Mouse (Mus musculus): ENCODE data around the gene D1Ertd622e. TPM values are rescaled to one million over a fixed set of nuclear protein-coding genes. Genes with fewer than 3 reads are reported as not detected.

Gene D1Ertd622e
- total RNA-seq, 1 experiment: 2.7 TPM

DNA sequence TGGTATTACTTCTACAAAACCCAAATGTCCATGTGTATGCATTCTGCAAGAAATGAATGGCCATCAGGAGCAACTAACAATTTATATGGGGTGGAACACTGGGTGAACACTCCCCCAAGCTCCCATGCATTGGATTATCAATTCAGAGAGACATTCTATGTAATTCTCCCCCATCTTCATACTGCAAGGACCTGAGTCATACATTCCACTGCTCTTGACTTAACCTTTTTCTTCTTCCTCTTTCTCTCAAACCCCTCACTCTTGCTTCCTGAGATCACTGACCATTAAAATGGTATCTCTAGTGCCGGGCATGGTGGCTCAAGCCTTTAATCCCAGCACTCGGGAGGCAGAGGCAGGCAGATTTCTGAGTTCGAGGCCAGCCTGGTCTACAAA is 83.9 kb downstream of the D1Ertd622e start:
- H3K4me1 ChIP-seq (ENCODE audit: control insufficient read depth in 2 of 2, insufficient read depth in 2 of 2, low read length in 2 of 2, poor library complexity in 1 of 2): no peaks in the 10 kb centered on the region
- H3K9me3 ChIP-seq (ENCODE audit: control insufficient read depth, insufficient read depth, low read depth, low read length): no peaks in the 10 kb centered on the region
- H3K4me3 ChIP-seq (ENCODE audit: insufficient read depth in 1 of 2, low read depth in 1 of 2, low read length in 2 of 2, poor library complexity in 1 of 2, severe bottlenecking in 1 of 2): no peak overlapping the region
- in situ Hi-C loops (cut with MboI; ENCODE audit: low sequenced_read_pairs in 2 of 2, unreplicated experiment in 2 of 2): no loop called here
- no peak for TF ChIP-seq ZNF384 (IDR thresholded peaks at IDR 0.05; ENCODE audit: low read depth, low read length)
- no peak for TF ChIP-seq HCFC1 (IDR thresholded peaks at IDR 0.05; ENCODE audit: borderline replicate concordance, insufficient read depth, low read length)
- no peak for TF ChIP-seq MAFK (IDR thresholded peaks at IDR 0.05; ENCODE audit: insufficient read depth, low read depth, low read length)
- TF ChIP-seq CHD2 (IDR thresholded peaks at IDR 0.05; ENCODE audit: low read depth, low read length): no peak
- no peak for TF ChIP-seq ZC3H11A (IDR thresholded peaks at IDR 0.05; ENCODE audit: borderline replicate concordance, low read depth, low read length)
- DNase-seq (ENCODE audit: low read depth, low spot score): no peak
- H3K9ac ChIP-seq (ENCODE audit: insufficient read depth, low read depth, low read length, poor library complexity, severe bottlenecking): no peak overlapping the region
- H3K27ac ChIP-seq (ENCODE audit: insufficient read depth, low read depth, low read length, poor library complexity, severe bottlenecking): no peak overlapping the region
- H3K36me3 ChIP-seq (ENCODE audit: control insufficient read depth, insufficient read depth, low read length, poor library complexity, severe bottlenecking): no peaks in the 10 kb centered on the region

DNA sequence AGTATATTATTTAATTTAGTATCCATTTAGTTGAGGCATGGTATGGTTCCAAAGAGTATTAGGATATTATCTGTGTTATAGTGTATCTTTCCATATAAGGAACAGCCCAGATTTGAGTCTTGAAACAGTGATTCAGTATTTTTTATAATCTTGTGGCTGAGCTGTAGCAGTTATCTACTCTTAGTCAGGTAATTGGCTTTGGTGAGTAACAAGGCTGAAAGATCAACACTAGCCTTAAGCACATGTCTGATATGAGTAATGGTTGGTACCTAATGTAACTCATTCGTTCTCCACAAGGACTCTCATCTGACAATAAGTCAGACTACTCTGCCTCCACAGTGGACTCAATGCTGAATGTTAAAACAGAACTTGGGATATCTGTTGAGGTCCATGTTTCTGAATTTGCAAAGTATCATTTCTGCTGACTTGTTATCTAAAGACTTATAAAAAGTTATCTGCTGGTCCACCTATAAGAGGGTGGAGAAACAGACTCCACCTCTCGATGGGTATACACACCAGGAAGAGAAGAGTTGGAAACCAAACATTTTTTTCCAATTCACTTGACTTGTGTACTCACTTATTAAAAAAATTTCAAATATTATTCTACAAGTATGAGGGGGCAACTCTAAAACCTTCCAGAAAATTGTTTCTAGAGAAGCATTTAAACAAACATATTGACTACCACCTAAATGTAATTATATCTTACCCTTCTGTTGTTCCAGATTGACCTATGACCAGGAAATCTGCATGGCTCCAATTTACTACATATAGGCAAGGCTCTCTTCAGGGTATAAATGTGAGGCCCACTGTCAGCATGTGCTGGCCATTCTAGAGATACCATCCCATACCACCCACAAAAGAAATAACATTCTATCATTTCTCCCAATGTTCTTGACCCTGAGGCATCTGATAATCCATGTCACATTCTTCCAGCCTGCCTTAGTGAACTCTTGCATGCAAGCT is 84.5 kb downstream of the D1Ertd622e start:
- H3K9ac ChIP-seq (ENCODE audit: insufficient read depth, low read depth, low read length, poor library complexity, severe bottlenecking): no peak overlapping the region
- no peak overlapping the region for H3K27ac ChIP-seq (ENCODE audit: insufficient read depth, low read depth, low read length, poor library complexity, severe bottlenecking)
- H3K36me3 ChIP-seq (ENCODE audit: control insufficient read depth, insufficient read depth, low read length, poor library complexity, severe bottlenecking): no peaks in the 10 kb centered on the region
- H3K4me3 ChIP-seq (ENCODE audit: insufficient read depth in 1 of 2, low read depth in 1 of 2, low read length in 2 of 2, poor library complexity in 1 of 2, severe bottlenecking in 1 of 2): no peak overlapping the region
- no peak for TF ChIP-seq HCFC1 (IDR thresholded peaks at IDR 0.05; ENCODE audit: borderline replicate concordance, insufficient read depth, low read length)
- TF ChIP-seq ZC3H11A (IDR thresholded peaks at IDR 0.05; ENCODE audit: borderline replicate concordance, low read depth, low read length): no peak
- no peak for TF ChIP-seq MAFK (IDR thresholded peaks at IDR 0.05; ENCODE audit: insufficient read depth, low read depth, low read length)
- no peak for TF ChIP-seq ZNF384 (IDR thresholded peaks at IDR 0.05; ENCODE audit: low read depth, low read length)
- TF ChIP-seq CHD2 (IDR thresholded peaks at IDR 0.05; ENCODE audit: low read depth, low read length): no peak
- no peaks in the 10 kb centered on the region for H3K9me3 ChIP-seq (ENCODE audit: control insufficient read depth, insufficient read depth, low read depth, low read length)
- in situ Hi-C loops (cut with MboI; ENCODE audit: low sequenced_read_pairs in 2 of 2, unreplicated experiment in 2 of 2): no loop called here
- DNase-seq (ENCODE audit: low read depth, low spot score): no peak
- H3K4me1 ChIP-seq (ENCODE audit: control insufficient read depth in 2 of 2, insufficient read depth in 2 of 2, low read length in 2 of 2, poor library complexity in 1 of 2): no peaks in the 10 kb centered on the region

DNA sequence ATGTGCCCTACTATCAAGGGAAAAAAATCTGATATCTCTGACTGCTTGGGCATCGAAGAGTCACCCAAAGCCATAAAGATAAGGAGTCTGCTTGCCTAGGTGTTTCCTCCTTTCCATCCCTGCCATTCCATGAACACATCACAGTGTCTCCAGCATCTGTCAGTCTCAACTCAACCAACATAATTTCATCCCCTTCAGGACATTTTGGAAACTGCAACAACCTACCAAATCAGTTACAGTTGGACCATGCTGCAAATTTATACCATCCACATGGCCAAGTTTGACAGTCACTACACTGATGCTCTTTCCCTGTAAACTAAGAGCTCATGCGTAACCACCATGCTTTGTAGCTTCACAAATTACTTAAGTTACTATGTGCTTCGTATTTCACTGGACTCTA is 85.3 kb downstream of the D1Ertd622e start:
- in situ Hi-C loops (cut with MboI; ENCODE audit: low sequenced_read_pairs in 2 of 2, unreplicated experiment in 2 of 2): no loop called here
- DNase-seq (ENCODE audit: low read depth, low spot score): no peak
- H3K4me3 ChIP-seq (ENCODE audit: insufficient read depth in 1 of 2, low read depth in 1 of 2, low read length in 2 of 2, poor library complexity in 1 of 2, severe bottlenecking in 1 of 2): no peak overlapping the region
- TF ChIP-seq ZC3H11A (IDR thresholded peaks at IDR 0.05; ENCODE audit: borderline replicate concordance, low read depth, low read length) (no peak), CHD2 (IDR thresholded peaks at IDR 0.05; ENCODE audit: low read depth, low read length) (no peak), ZNF384 (IDR thresholded peaks at IDR 0.05; ENCODE audit: low read depth, low read length) (no peak), MAFK (IDR thresholded peaks at IDR 0.05; ENCODE audit: insufficient read depth, low read depth, low read length) (no peak), HCFC1 (IDR thresholded peaks at IDR 0.05; ENCODE audit: borderline replicate concordance, insufficient read depth, low read length) (no peak)
- H3K9me3 ChIP-seq (ENCODE audit: control insufficient read depth, insufficient read depth, low read depth, low read length): no peaks in the 10 kb centered on the region
- no peak overlapping the region for H3K9ac ChIP-seq (ENCODE audit: insufficient read depth, low read depth, low read length, poor library complexity, severe bottlenecking)
- H3K4me1 ChIP-seq (ENCODE audit: control insufficient read depth in 2 of 2, insufficient read depth in 2 of 2, low read length in 2 of 2, poor library complexity in 1 of 2): no peaks in the 10 kb centered on the region
- H3K36me3 ChIP-seq (ENCODE audit: control insufficient read depth, insufficient read depth, low read length, poor library complexity, severe bottlenecking): no peaks in the 10 kb centered on the region
- H3K27ac ChIP-seq (ENCODE audit: insufficient read depth, low read depth, low read length, poor library complexity, severe bottlenecking): no peak overlapping the region

DNA sequence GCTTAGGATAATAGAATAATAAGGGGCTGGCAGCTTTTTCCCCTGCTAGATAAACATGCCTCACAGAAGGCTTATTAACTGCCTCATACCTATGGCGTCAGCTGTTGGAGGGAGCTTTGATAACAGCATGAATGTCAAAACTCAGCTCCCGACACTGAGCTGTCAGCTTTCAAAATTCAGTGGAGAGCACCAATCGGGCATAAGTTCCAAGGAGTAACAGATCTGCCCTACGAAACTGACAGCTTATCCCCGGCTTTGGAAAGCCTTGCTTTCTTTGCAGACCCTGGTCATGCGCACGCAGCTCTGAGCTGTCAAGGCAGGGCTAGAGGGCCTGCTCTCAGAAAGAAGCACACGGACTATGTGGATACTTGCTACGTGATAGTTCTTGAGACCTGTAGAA is 91.1 kb downstream of the D1Ertd622e start:
- Histone ChIP-seq H3K9ac (ENCODE audit: insufficient read depth, low read depth, low read length, poor library complexity, severe bottlenecking) (no peak overlapping the region), H3K36me3 (ENCODE audit: control insufficient read depth, insufficient read depth, low read length, poor library complexity, severe bottlenecking) (no peaks in the 10 kb centered on the region), H3K4me1 (ENCODE audit: control insufficient read depth in 2 of 2, insufficient read depth in 2 of 2, low read length in 2 of 2, poor library complexity in 1 of 2) (no peaks in the 10 kb centered on the region), H3K4me3 (ENCODE audit: insufficient read depth in 1 of 2, low read depth in 1 of 2, low read length in 2 of 2, poor library complexity in 1 of 2, severe bottlenecking in 1 of 2) (no peak overlapping the region), H3K9me3 (ENCODE audit: control insufficient read depth, insufficient read depth, low read depth, low read length) (no peaks in the 10 kb centered on the region), H3K27ac (ENCODE audit: insufficient read depth, low read depth, low read length, poor library complexity, severe bottlenecking) (no peak overlapping the region)
- in situ Hi-C loops (cut with MboI; ENCODE audit: low sequenced_read_pairs in 2 of 2, unreplicated experiment in 2 of 2): no loop called here
- DNase-seq (ENCODE audit: low read depth, low spot score): no peak
- TF ChIP-seq ZC3H11A (IDR thresholded peaks at IDR 0.05; ENCODE audit: borderline replicate concordance, low read depth, low read length): no peak
- no peak for TF ChIP-seq MAFK (IDR thresholded peaks at IDR 0.05; ENCODE audit: insufficient read depth, low read depth, low read length)
- TF ChIP-seq CHD2 (IDR thresholded peaks at IDR 0.05; ENCODE audit: low read depth, low read length): no peak
- TF ChIP-seq HCFC1 (IDR thresholded peaks at IDR 0.05; ENCODE audit: borderline replicate concordance, insufficient read depth, low read length): no peak
- no peak for TF ChIP-seq ZNF384 (IDR thresholded peaks at IDR 0.05; ENCODE audit: low read depth, low read length)

All from ES-E14 (cell line).